Comparison of ENCODE assay signal across 1 mouse cellular context in the genomic region with DNA sequence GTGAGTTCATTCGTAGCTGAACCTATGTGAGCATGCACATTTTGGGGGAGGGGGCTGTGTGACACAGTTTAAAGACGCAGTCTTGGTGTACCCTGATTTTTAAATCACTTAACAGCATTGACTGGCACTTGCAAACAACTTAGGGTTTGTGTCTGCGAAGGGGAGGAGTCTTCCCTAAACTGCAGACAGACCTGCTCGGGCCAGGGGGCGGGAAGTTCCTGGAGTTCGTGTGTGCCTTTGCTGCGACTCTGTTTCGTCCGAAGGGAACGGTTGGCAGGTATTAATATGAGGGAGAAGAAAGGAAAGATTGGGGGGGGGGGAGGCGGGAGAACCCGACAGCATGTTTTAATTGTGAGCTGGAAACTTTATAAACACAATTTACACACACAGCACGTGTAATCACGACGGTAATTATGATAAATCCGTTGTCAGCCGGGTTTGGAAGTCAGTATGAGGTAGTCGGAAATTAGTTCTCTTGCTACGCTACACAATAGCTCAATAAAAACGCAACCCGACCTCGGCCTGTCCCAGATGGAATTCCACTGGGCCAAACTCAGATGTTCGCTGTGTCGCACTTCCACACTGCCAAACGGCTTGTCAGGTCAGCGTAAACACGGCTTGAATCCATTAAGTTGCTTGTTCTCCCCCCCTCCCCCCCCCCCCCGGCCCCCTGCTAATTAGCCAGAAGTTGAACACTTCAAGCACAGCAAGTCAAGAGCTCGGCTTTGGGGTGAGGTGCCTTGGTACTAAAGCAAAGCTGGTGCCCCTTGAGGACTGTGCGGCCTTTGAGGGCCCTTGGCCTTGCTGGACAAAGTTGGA.
TF ChIP-seq lines count a peak whose summit lies in the region.

No protein-coding gene starts in this region.

TF ChIP-seq in MEL, 35 proteins besides CTCF, POLR2A, EP300 and RAD21 (continued from another document):
- TF ChIP-seq SIN3A (IDR thresholded peaks at IDR 0.05; ENCODE audit: low read length), result no peak
- TF ChIP-seq KAT2A (conservative IDR thresholded peaks at IDR 0.05; ENCODE audit: low read depth, low read length), result no peak
